Mouse (Mus musculus) cerebellum, adult 11 months (tissue): Measurements from ENCODE around the gene Tars2.

Source experiments
- DNase-seq: peaks from one replicate; pipeline ENCODE4 v3.0.0; 2022

The Tars2 gene

DNA sequence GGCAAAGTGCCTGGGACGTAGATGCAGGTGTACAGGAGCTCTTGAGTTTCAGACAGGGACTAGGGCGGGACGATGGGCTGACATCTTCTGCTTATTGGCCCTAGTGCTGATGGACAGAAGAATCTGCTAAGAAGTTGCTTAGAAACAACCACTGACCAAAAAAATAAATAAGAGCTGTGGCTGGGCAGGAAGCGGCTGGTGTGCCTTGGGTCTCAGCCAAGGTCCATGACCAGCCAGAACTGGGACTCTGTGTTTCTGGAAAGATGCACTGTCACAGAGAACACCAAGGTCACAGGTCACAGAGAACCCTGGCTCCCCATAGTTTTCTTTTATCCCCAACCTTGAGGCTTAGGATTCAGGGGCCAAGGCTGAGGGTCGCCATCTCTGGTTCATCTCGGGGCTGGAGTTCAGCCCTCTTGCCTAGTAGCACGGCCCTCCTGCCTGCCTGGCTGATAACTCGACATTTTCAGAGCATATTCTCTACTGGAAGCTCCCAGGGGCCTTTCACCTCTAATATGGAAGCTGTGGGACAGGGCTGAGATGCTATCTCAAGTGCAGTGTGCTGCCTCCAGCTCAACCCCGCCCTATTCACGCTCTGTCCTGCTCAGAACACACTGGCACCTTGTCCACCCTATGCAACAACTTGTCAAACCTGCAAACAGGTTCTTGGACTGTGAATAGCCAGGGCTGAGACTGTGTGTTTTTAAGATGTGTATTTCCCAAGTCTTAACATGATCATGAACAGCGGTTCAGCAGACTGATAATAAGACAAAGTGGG is 27.1 kb downstream of the Tars2 start:
- DNase-seq, result no peak

DNA sequence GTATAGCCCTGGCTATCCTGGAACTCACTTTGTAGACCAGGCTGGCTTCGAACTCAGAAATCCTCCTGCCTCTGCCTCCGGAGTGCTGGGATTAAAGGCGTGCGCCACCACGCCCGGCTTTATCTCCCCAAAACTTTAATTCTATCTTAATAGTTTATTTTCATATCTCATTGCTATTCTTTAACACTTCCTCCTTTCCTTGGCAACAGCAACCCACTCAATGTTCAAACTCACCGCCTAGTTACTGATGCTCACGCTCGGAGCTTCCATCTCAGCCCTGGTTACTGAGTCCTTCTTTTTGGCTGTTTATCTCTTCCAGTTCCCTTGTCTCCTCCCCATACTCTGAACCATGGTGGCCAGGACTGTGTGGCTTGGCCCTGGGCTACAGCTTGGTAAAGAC is 27.7 kb downstream of the Tars2 start:
- no peak for DNase-seq

DNA sequence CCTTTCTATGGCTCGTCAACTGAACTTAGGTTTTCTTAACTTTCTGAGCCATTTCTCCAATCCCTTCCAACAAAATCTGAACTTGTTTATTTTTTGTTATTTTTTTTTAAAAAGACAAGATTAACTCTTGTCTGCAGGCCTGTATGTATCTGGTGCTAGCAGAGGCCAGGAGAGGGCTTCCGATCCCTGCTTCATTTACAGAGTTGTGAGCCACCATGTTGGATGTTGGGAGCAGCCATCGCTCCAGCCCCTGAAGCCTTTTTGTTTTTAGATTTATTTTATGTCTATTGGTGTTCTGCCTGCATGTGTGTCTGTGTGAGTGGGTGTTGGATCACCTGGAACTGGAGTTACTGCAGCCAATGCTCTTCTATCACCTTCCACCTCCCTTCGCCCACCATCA is 28.2 kb downstream of the Tars2 start:
- DNase-seq, result no peak

DNA sequence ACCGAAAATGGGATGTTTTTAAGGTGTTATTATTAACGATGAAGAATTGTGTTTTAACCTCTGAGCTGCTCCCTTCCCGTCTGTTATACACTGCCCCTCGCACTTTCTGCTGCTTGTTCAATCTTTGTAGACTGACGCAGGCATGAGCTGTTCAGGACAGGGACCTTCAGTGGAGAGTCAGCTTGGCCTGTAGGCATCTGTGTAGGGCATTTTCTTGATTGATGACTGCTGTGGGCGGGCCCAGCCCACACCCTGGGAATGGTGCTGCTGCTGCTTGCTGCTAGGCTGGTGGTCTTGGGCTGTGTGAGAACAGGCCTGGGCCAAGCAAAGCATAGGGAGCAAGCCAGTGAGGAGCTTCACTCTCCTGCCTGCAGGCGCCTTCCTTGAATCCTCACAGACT is 29.6 kb downstream of the Tars2 start:
- DNase-seq, result no peak

DNA sequence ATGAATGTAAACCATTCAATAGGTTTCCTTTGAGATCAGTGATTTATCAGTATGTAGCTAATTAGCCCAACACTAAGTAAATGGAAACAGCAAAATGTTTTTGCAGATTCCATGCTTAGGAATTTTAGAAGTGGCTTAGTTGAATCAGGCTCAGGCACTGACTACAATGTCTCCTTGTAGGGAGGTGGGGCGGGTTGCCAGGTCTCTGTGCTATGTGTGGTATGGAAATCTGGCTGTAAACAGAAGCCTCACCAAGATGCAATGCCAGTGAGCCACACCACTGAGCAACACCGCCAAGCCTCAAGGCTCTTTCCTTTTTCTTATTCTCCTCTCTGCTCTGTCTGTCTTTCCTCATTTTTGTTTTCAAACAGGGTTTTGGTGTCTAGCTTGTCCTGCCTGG is 31.1 kb downstream of the Tars2 start:
- DNase-seq, result no peak

DNA sequence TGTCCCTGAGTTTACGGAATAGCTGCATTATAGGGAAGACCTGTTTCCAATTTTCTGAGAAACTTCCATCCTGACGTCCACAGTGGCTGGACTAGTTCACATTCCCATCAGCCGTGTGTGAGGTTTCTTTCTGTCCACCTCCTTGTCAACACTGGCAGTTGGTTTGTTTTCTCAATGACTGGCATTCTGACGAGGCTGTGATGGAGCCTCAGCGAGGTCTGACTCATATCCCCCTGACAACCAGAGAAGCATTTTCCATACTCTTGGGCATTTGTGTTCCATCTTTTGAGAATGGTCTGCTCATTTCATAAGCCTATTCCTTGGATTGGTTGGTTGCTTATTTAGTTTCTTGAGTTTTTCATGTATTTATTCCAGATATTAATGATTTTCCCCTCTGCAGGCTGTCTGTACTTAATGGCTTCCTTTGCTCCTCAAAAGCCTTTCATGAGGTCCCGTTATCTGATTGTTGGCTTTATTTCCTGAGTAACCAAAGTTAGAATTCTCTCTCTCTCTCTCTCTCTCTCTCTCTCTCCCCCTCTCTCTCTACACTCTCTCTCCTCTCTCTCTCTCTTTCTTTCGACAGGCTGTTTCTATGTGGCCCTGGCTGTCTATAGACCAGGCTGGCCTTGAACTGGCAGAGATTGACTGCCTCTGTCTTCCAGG is 33.2 kb downstream of the Tars2 start:
- no peak for DNase-seq

DNA sequence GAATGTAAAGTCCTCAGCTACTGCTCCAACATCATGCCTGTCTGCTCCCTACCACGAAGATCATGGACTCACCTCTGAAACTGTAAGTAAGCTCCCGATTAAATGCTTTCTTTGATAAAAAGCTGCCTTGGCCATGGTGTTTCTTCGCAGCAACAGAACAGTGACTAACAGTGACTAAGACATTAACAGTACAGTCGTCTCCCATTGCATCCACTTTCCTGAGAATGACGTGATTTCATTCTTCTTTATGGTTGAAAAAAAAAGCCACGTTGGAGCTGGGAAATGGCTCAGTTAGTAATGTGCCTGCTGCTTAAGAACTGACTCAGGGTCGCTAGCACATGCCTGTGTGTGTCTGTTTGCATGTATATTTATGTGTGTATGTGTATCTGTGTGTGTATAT is 34.1 kb downstream of the Tars2 start:
- DNase-seq, result no peak

DNA sequence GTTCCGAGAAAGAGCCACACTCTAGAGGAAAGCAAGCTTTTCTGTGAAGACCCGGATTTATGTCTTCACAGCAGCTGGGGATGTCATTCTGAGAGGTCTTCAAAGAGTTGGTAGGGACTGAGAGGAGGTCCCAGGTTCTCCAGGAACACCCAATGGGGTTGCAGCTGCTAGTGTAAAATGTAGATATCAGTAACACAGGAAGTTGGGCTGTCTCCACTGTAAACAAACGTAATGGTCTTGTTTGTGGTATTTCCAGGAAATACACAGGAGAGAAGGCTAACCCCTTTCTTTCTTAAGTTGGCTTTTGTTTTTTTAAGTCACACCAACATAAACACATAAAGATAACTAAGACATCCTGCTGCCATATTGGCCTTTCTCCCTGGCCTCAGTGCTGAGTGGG is 37.6 kb downstream of the Tars2 start:
- no peak for DNase-seq

DNA sequence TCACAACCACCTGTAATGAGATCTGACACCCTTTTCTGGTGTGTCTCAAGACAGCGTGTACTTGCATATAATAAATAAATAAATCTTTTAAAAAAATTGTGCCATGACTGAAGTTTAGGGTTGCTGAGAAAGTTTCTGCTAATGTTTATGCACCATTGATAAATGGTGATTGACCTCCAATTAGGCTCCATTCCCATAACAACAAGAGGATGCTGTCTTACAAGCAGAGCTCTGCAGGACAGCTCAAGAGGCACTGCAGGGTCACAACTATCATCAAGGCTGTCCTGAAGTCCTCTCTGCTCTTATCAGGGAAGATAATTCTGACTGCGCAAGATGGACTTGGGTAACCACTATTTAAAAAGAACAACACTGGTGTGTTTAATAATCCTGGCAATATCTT is 41.9 kb downstream of the Tars2 start:
- no peak for DNase-seq

DNA sequence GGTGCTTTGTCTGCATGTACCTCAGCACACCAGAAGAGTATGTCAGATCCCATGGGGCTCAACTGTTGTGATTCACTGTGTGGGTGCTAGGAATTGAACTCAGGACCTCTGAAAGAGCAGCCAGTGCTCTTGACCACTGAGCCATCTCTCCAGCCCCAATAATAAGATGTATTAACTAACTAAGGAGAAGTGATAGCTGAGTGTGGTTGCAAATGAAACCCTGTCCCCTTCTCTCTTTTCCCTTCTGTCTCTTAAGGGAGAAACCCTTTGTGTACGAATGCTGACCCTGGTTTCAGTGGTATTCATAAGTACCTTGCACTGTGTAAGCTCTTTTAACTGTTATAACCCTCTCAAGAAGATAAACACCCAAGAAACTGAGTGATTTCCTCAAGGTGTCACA is 43.9 kb downstream of the Tars2 start:
- DNase-seq, result no peak

DNA sequence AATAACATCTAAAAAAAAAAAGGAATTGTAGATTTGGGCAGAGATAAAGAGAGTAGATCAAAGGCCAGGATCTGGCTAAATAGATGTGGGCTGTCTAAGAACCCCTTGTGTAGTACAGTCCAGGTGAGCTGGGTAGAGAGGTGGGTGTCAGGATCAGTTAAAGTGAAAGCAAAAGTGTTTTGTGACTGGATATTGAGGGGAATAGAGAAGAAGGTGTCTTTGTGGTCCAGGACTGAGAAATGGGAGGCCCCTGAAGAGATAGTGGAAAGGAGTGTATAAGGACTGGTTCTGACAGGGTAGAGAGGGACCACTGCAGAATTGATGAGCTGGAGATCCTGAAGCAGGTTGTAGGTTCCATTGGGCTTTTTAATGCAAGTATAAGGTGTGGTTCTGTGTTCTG is 50.0 kb downstream of the Tars2 start:
- no peak for DNase-seq

DNA sequence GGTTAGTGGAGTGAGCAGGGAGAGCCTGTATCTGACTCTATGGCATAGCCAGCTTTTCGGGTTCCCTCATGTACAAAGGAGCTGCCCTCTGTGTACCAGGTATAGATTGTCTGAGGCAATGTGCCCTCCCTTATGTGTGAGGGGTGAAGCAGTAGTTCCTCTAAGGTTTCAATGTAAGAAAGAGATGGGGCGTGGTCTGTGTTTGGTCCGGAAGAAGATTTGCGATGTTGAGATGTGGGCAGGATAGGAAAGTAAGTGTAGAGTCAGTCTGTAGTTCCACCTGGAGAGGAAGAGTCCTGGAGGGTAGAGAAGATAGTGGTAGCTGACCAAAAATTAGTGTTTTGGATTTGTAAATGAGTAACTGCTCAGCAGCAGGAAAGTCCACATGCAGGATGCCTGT is 51.0 kb downstream of the Tars2 start:
- DNase-seq, result no peak

DNA sequence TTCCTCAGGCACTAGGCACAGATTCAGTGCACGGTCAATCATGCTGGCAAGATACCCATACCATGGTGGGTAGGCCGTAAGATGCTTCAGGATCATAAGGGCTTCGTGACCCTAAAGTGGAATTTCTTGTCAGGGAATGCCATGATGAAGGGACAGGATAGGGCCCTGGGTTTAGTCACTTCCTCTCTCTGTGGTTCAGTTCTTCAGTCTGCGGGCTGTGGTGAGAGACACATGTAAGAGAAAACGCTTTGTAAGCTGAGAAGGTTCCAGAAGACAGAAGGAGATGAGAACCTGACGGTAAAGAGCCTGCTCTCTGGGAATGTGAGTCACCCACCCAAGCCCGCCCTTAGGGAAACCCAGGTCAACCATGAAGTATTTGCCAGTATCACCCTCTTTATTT is 52.5 kb downstream of the Tars2 start:
- DNase-seq, result no peak

DNA sequence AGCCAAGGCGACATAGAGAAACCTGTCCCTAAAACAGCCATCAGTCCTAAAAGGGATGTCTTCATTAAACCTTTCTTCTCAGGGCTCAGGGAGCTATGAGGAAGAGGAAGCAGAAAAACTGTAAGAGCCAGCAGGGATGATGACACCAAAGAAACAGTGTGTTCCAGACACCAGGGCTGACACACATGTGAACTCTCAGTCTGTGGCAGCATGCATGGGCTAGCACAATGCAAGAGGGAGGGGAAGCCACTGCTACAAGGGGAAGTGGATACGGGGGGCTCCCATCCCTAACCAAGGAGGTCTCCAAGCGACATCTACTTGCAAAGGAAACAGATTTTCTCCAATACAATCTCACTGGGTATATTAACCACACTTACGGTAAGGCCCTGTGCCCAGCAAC is 53.7 kb downstream of the Tars2 start:
- no peak for DNase-seq

DNA sequence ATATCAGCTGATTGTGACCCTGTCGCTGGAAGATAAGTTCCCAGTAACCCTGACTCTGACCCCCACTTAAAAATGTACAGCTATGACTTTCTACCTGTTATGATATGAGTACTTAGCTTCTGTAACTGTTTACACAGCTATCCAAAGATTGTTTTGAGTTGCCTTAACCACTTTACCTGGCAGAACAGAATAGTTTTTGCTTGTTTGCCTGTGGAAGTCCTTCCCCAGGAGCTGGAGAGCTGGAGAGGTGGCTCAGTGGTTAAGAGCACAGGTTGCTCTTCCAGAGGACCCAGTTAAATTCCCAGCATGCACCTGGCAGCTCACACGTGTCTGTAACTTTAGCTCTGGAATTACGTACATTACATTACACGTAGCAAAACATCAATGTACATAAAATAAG is 55.4 kb downstream of the Tars2 start:
- no peak for DNase-seq

DNA sequence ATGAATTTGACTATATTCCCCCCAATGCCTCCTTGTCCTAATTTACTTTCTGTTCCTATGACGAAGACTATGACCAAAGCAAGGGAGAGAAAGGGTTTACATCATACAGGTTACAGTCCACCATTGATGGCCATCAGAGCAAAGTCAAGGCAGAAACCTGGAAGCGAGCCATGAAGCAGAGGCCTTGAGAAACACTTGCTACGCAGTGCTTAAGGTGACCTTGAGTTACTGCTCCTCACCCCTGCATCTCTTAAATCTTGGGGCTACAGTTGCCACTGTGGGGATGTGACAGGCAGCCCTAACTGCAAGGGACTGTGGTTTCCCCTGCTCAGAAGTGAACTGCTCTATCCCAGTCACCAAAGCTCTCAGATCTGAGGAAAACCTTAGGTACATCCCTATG is 56.7 kb downstream of the Tars2 start:
- no peak for DNase-seq

DNA sequence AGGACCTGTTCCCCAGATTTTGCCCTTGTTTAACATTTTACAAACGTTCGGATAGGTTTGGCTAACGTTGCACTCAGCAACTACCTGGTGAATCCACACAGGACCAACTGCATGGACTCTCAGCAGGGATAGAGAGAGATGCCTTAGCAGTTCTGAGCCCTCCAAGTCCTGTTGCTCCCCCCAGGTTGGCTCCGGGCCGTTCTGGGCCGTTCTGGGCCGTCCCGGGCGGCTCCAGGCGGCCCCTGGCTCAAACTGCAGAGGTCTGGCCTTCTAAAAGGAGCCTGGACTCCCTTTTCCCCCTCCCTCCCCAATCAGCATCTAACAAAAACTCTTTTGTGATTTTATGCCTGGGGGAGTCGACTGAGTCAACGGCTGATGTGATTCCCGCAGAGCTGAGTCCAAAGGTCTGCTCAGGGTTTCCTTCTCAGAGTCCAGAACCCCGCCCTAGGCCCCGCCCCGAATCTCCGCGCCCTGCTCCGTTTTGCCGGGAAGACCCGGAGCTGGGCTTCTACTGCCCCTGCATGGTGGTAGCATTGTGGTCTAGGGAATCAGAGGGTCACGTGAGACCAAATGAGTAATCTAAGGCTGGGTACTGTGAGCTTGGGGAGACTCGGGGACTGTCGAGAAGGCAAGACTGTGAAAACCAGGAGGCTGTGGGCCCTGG is 58.0 kb downstream of the Tars2 start:
- peak; percentile 46 for DNase-seq

DNA sequence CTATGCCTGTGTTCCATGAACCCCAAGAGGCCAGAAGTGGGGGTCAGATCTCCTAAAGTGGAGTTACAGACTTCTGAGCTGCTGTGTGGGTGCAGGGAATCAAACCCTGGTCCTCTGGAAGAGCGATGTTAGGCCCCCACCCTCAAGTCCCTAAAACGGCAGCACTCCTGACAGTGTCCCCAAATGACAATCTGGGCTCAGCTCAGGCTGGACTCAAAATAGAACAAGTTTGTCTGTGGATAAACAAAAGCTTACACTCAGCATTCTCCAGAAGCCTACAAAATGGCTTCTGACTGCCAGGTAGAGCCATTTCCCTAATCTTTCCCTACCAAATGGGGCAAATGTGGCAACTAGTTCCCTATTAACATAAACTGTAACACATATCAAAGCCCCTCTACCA is 58.9 kb downstream of the Tars2 start:
- no peak for DNase-seq

DNA sequence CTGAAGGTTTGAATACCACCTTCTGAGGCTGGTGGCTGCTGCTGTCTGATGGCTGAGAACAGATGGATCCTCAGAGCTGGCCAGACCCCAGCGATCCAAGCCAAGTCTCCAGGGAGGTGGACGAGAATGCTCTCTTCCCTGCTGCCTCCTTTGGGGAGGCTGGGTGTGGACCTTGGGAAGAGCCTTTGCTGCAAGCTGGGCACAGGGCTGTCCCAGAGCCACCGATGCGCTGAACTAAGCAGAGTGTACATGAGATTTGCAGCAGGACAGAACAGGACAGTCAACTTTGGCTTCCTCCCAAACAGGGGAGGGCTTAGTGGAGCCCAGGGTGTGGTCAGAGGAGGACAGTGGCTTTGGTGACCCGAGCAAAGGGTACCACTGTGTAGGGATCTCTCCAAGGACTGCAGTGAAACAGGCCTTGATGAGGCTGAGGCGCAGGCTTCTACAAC is 59.7 kb downstream of the Tars2 start:
- DNase-seq, result peak; percentile 55

DNA sequence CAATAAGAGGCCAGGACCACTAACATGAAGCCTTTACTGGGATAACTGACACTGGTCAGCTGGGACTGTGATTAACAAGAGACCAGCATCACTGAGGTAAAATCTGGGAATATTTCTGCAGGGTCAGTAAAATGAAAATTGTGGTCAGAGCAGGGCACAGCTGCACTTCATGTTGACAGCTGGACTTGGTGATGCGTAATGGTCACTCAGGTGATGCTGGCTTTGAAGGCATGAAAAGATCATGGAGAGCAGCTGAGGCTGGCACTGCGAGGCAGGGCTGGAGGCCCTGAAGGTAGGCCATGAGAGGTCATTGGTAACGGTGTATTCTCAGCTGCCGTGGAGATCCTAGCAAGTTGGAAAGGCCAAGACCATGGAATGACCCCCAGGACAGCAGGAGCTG is 61.7 kb downstream of the Tars2 start:
- no peak for DNase-seq

DNA sequence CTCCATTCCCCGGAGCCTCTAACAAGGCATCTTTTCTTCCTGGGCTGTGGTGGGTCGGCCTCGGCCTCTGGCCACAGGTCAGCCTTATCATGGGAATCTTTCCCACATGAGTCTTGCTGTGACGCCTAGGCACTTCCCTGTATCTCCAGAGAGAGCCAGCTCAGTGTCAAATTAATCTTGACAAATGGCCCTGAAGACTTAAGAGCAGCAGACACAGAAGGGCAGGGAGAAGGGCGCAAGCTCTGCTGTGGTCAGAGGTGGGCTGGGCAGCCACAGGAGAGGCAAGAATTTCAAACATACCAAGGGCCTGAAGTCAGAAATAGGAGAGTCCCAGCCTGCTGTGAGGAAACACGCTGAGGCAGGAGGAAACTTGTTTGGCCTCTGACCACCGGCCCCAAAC is 63.6 kb downstream of the Tars2 start:
- no peak for DNase-seq

DNA sequence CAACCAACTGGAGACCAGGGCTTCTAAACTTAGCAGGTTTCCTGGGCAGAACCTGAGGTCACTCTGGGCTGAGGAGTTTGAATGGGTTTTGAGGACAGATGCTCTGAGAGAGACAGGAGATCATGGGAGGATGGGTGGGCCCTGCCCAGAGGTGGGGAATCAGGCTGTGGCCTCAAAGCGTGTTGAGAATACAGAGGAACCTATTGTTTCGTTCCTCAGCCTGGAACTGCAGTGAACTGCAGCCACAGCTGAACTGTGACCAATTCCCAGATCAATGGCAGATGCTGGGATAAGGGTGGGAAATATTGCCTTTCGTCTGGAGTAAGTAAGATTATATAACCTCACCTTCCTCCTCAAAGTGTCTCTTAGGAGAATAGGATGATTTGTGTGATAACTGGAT is 64.2 kb downstream of the Tars2 start:
- DNase-seq, result no peak

DNA sequence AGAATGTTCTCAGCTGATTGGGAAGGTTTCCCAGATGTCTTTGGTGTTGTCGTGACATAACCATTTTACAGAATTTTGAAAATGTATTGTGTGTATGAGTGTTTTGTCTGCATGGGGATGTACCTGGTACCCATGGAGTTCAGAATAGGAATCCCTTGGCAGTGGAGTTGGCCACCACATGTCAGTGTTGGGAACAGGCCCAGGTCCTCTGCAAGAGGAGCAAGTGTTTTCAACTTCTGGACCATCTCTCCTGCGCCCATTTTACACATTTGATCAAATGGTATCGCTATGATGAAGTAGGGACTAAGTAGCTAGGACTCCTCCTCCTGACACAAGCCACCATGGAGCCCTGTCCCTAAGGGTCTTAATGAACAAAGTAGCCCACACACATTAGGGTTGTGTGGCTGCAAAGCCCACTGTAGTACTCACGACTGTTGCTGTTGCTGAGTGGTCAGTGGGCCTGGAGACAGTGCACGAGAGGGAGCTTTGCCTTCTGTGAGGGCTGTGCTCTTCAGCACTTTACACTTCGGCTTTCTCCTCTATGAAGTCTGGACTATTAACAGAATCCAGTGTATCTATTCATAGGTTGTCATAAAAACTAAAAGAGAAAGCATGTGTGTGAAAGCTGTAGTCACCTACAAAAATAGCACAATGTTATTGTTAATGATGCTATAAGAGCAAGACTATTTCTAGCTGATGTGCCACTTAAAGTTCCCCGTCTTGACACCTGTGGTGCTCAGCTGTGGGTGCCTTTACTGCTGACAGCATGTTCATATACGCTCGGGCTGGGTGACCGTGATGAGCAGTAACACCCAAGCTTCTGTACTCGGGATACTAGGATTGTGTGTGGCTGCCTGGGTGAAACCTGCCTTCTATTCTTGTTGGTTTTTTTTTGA is 65.0 kb downstream of the Tars2 start:
- DNase-seq, result no peak
